18 mouse cellular contexts compared by ENCODE assay signal in the genomic region with DNA sequence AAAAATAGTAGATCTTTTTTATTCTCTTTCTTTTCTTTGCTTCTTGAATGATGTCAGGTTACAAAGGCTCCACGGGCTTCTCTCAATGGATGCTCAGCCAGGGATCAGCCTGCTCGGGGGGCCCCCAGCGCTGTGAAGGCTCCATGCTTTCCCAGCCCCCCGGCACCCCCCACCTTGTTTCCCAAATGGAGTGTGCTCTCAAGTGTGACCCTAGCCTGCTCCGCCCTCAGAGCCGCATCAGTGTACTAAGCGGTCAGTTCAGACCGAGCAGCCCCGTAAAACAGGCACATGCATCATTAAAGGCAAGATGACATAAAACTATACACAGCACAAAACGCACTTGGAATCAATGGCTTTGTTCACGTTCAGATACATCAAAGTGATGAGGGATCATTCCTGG.
DNase-seq lines count a peak whose midpoint lies in the region; ATAC-seq lines count a peak whose summit lies in the region.
"Had no signal": no experiment of that assay in that cellular context is flagged by ENCODE, and none has a peak within 500 bp of the region (broad histone marks: within the 10 kb centered on the region; RNA-seq: fewer than 3 reads in every experiment).

No protein-coding gene starts in this region.

- H3K4me2 ChIP-seq in kidney, embryonic 16.5 days (replicated peaks; ENCODE audit: low read depth, low read length), result peak overlapping the region; percentile 18; the same call in 1 of the 2 replicates
- peak overlapping the region; percentile 43 for H3K4me2 ChIP-seq in neural tube, embryonic 13.5 days
- H3K4me2 ChIP-seq: embryonic facial prominence, embryonic 13.5 days; stomach, embryonic 15.5 days had no signal

- DNase-seq in kidney, adult 18-20 months, result no peak
- peak; percentile 31 for DNase-seq in hindbrain, embryonic 10.5 days (ENCODE audit: low spot score)
- DNase-seq in midbrain, embryonic 10.5 days (ENCODE audit: low spot score), result peak; percentile 44
- no peak for DNase-seq in adrenal gland, postnatal 25 days
- no peak for DNase-seq in thymus, adult 18-20 months
- DNase-seq in heart, embryonic 10.5 days (ENCODE audit: low spot score), result no peak
- DNase-seq: cerebellum, adult 11 months; cerebellum, postnatal 36 days; gastrocnemius, postnatal 25 days; kidney, postnatal 25 days; layer of hippocampus, adult 9-11 months; liver; lung, adult 18-20 months; lung, postnatal 36 days had no signal

- ATAC-seq in kidney, embryonic 16.5 days (ENCODE audit: low FRiP score, low TSS enrichment), result peak; percentile 71; the same call in 1 of the 2 replicates
- ATAC-seq in neural tube, embryonic 13.5 days (ENCODE audit: low read depth), result no peak; the same call in 1 of the 2 replicates

- WGBS in kidney, embryonic 16.5 days, result 37% methylated on average over 11 of the region's 11 CpGs
- WGBS in hindbrain, embryonic 10.5 days, result 35% methylated on average over 11 of the region's 11 CpGs
- 37% methylated on average over 11 of the region's 11 CpGs for WGBS in midbrain, embryonic 10.5 days
- WGBS in neural tube, embryonic 13.5 days, result 25% methylated on average over 11 of the region's 11 CpGs
- 81% methylated on average over 11 of the region's 11 CpGs for WGBS in heart, embryonic 10.5 days

- no peak overlapping the region for H3K4me3 ChIP-seq in kidney, embryonic 16.5 days (ENCODE audit: low read length)
- peak overlapping the region; percentile 30 for H3K4me3 ChIP-seq in hindbrain, embryonic 10.5 days
- H3K4me3 ChIP-seq in midbrain, embryonic 10.5 days, result no peak overlapping the region
- no peak overlapping the region for H3K4me3 ChIP-seq in neural tube, embryonic 13.5 days
- H3K4me3 ChIP-seq in heart, embryonic 10.5 days, result no peak overlapping the region
- H3K4me3 ChIP-seq: embryonic facial prominence, embryonic 13.5 days; stomach, embryonic 15.5 days had no signal

- H3K36me3 ChIP-seq in kidney, embryonic 16.5 days (ENCODE audit: insufficient read depth, low read length), result no peaks in the 10 kb centered on the region
- H3K36me3 ChIP-seq in hindbrain, embryonic 10.5 days, result no peaks in the 10 kb centered on the region
- no peaks in the 10 kb centered on the region for H3K36me3 ChIP-seq in midbrain, embryonic 10.5 days
- H3K36me3 ChIP-seq in neural tube, embryonic 13.5 days, result no peaks in the 10 kb centered on the region
- H3K36me3 ChIP-seq in heart, embryonic 10.5 days, result no peaks in the 10 kb centered on the region
- H3K36me3 ChIP-seq: embryonic facial prominence, embryonic 13.5 days; stomach, embryonic 15.5 days had no signal

- 0 out of 2 replicates have a peak, but pooled peaks cover 5% of the 10 kb centered on the region for H3K4me1 ChIP-seq in kidney, embryonic 16.5 days (ENCODE audit: insufficient read depth, low read length)
- H3K4me1 ChIP-seq in hindbrain, embryonic 10.5 days (replicated peaks), result peaks cover 41% of the 10 kb centered on the region
- H3K4me1 ChIP-seq in midbrain, embryonic 10.5 days, result peaks cover 24% of the 10 kb centered on the region
- H3K4me1 ChIP-seq in neural tube, embryonic 13.5 days (replicated peaks), result peaks cover 4% of the 10 kb centered on the region; the same call in 1 of the 2 replicates
- H3K4me1 ChIP-seq in heart, embryonic 10.5 days, result no peaks in the 10 kb centered on the region
- H3K4me1 ChIP-seq: embryonic facial prominence, embryonic 13.5 days had no signal

- no peaks in the 10 kb centered on the region for H3K27me3 ChIP-seq in kidney, embryonic 16.5 days (ENCODE audit: insufficient read depth, low read length)
- peaks cover 93% of the 10 kb centered on the region for H3K27me3 ChIP-seq in hindbrain, embryonic 10.5 days (ENCODE audit: insufficient read depth, poor library complexity, severe bottlenecking)
- H3K27me3 ChIP-seq in midbrain, embryonic 10.5 days (ENCODE audit: low read depth, poor library complexity, severe bottlenecking), result peaks cover 86% of the 10 kb centered on the region
- H3K27me3 ChIP-seq in neural tube, embryonic 13.5 days, result peaks cover 65% of the 10 kb centered on the region
- 0 out of 2 replicates have a peak, but pooled peaks cover 6% of the 10 kb centered on the region for H3K27me3 ChIP-seq in heart, embryonic 10.5 days (ENCODE audit: insufficient read depth, poor library complexity, severe bottlenecking)
- H3K27me3 ChIP-seq: stomach, embryonic 15.5 days had no signal

- H3K27ac ChIP-seq in kidney, embryonic 16.5 days (ENCODE audit: low read length), result no peak overlapping the region
- peak overlapping the region; percentile 66; the same call in 1 of the 2 replicates for H3K27ac ChIP-seq in hindbrain, embryonic 10.5 days
- no peak overlapping the region for H3K27ac ChIP-seq in midbrain, embryonic 10.5 days (replicated peaks)
- no peak overlapping the region for H3K27ac ChIP-seq in neural tube, embryonic 13.5 days (replicated peaks)
- no peak overlapping the region for H3K27ac ChIP-seq in heart, embryonic 10.5 days
- H3K27ac ChIP-seq: embryonic facial prominence, embryonic 13.5 days; stomach, embryonic 15.5 days had no signal

- no peak overlapping the region for H3K9ac ChIP-seq in kidney, embryonic 16.5 days (replicated peaks; ENCODE audit: low read length)
- 0 out of 2 replicates have a peak overlapping the region, but pooled peaks have one; percentile 58 for H3K9ac ChIP-seq in neural tube, embryonic 13.5 days
- H3K9ac ChIP-seq: embryonic facial prominence, embryonic 13.5 days; stomach, embryonic 15.5 days had no signal

- no peaks in the 10 kb centered on the region for H3K9me3 ChIP-seq in kidney, embryonic 16.5 days (ENCODE audit: low read length)
- H3K9me3 ChIP-seq in hindbrain, embryonic 10.5 days, result no peaks in the 10 kb centered on the region
- H3K9me3 ChIP-seq in midbrain, embryonic 10.5 days (replicated peaks), result no peaks in the 10 kb centered on the region
- H3K9me3 ChIP-seq in neural tube, embryonic 13.5 days, result no peaks in the 10 kb centered on the region
- no peaks in the 10 kb centered on the region for H3K9me3 ChIP-seq in heart, embryonic 10.5 days
- H3K9me3 ChIP-seq: embryonic facial prominence, embryonic 13.5 days; stomach, embryonic 15.5 days had no signal

Comparison
In these comparisons a context has a peak if more than half of its experiments do, and no peak if none do; other contexts are left out.
1. DNase-seq: peak in hindbrain, embryonic 10.5 days (single experiment) and midbrain, embryonic 10.5 days (single experiment); none in kidney, adult 18-20 months (single experiment), adrenal gland, postnatal 25 days (single experiment), thymus, adult 18-20 months (0 of 2) and heart, embryonic 10.5 days (single experiment).